Mouse (Mus musculus): ENCODE results near the gene Otud4.

- TF ChIP-seq CTCF (IDR thresholded peaks at IDR 0.05; ENCODE audit: low read depth) (no peak), EP300 (IDR thresholded peaks at IDR 0.05; ENCODE audit: low read depth) (no peak)
Measured at GRCm38 (mm10) chr8:79712676-79713075, 73.3 kb downstream of the Otud4 start.

Data from heart, postnatal 0 days (tissue).